Mouse (Mus musculus): ENCODE measurements around the gene Rbfox3.

The Rbfox3 gene

GRCm38 (mm10) chr11:118881786-118882495, 29.5 kb downstream of the Rbfox3 start:
- DNase-seq (ENCODE audit: low spot score in 2 of 2): no peak

- DNase-seq (ENCODE audit: low spot score in 2 of 2): no peak
These were observed 31.8 kb downstream of the Rbfox3 start for GRCm38 (mm10) chr11:118879466-118880150.

- DNase-seq (ENCODE audit: low spot score in 2 of 2): no peak
These were observed 32.7 kb downstream of the Rbfox3 start for GRCm38 (mm10) chr11:118878605-118879245.

GRCm38 (mm10) chr11:118875243-118875897, 36.0 kb downstream of the Rbfox3 start:
- DNase-seq (ENCODE audit: low spot score in 2 of 2): no peak

GRCm38 (mm10) chr11:118874487-118875095, 36.8 kb downstream of the Rbfox3 start:
- DNase-seq (ENCODE audit: low spot score in 2 of 2): no peak

GRCm38 (mm10) chr11:118874022-118874421, 37.4 kb downstream of the Rbfox3 start:
- no peak for DNase-seq (ENCODE audit: low spot score in 2 of 2)

GRCm38 (mm10) chr11:118871527-118871926, 39.9 kb downstream of the Rbfox3 start:
- no peak for DNase-seq (ENCODE audit: low spot score in 2 of 2)

- no peak for DNase-seq (ENCODE audit: low spot score in 2 of 2)
These were observed 48.0 kb downstream of the Rbfox3 start for GRCm38 (mm10) chr11:118863360-118863759.

- peak; percentile 57 to 82 for DNase-seq (ENCODE audit: low spot score in 2 of 2)
These were observed 49.5 kb downstream of the Rbfox3 start for GRCm38 (mm10) chr11:118861801-118862431.

- DNase-seq (ENCODE audit: low spot score in 2 of 2): no peak
These were observed 50.2 kb downstream of the Rbfox3 start for GRCm38 (mm10) chr11:118861246-118861645.

GRCm38 (mm10) chr11:118860812-118861211, 50.6 kb downstream of the Rbfox3 start:
- DNase-seq (ENCODE audit: low spot score in 2 of 2): no peak

- no peak for DNase-seq (ENCODE audit: low spot score in 2 of 2)
These were observed 51.6 kb downstream of the Rbfox3 start for GRCm38 (mm10) chr11:118859839-118860238.

GRCm38 (mm10) chr11:118858305-118858704, 53.1 kb downstream of the Rbfox3 start:
- DNase-seq (ENCODE audit: low spot score in 2 of 2): no peak

GRCm38 (mm10) chr11:118851391-118851790, 60.0 kb downstream of the Rbfox3 start:
- DNase-seq (ENCODE audit: low spot score in 2 of 2): no peak

GRCm38 (mm10) chr11:118847986-118848385, 63.4 kb downstream of the Rbfox3 start:
- no peak for DNase-seq (ENCODE audit: low spot score in 2 of 2)

GRCm38 (mm10) chr11:118840992-118841391, 70.4 kb downstream of the Rbfox3 start:
- no peak for DNase-seq (ENCODE audit: low spot score in 2 of 2)

- no peak for DNase-seq (ENCODE audit: low spot score in 2 of 2)
These were observed 73.2 kb downstream of the Rbfox3 start for GRCm38 (mm10) chr11:118838167-118838566.

GRCm38 (mm10) chr11:118836889-118837288, 74.5 kb downstream of the Rbfox3 start:
- no peak for DNase-seq (ENCODE audit: low spot score in 2 of 2)

- DNase-seq (ENCODE audit: low spot score in 2 of 2): no peak
These were observed 78.5 kb downstream of the Rbfox3 start for GRCm38 (mm10) chr11:118832793-118833481.

GRCm38 (mm10) chr11:118831730-118832129, 79.7 kb downstream of the Rbfox3 start:
- DNase-seq (ENCODE audit: low spot score in 2 of 2): no peak

Data from left cerebral cortex, adult 9 months (tissue).